Mouse (Mus musculus) spleen, postnatal 0 days (tissue): ENCODE measurements around the gene Kncn. TPM values are rescaled to one million over a fixed set of nuclear protein-coding genes. Genes with fewer than 3 reads are reported as not detected.

ENCODE experiments used
- polyA plus RNA-seq: library from polyadenylated mRNA; unstranded; fragments of >200 nt; fragmentation: Nextera tagmentation; extraction: Ambion mirVana; gene quantifications from 2 replicates; pipeline ENCODE4 v1.2.1, GENCODE M21; 2015

Kncn gene
- polyA plus RNA-seq, result not detected in 2 replicates

DNA sequence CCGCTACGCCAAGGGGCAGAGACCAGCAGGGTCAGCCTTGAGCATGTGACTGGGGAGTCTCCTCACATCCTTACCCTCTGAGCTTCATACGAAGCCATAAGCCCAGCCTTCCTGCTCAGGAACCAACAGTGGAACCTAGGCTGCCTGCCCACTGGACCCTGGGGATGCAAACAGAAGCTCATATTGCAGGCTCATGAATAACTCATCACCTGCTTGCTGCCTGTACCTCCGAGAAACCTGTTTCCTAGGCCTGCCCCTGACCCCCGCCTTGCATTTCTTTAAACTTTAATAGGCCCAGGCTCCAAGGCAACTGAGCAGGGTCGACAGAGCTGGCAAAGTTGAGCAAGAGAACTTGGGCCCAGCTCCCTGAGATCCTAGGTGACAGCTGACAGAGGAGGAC, at the start of gene Kncn:
Gene Kncn, plus strand, starts transcription at position 379 of the 400 bp plus-strand sequence.

DNA sequence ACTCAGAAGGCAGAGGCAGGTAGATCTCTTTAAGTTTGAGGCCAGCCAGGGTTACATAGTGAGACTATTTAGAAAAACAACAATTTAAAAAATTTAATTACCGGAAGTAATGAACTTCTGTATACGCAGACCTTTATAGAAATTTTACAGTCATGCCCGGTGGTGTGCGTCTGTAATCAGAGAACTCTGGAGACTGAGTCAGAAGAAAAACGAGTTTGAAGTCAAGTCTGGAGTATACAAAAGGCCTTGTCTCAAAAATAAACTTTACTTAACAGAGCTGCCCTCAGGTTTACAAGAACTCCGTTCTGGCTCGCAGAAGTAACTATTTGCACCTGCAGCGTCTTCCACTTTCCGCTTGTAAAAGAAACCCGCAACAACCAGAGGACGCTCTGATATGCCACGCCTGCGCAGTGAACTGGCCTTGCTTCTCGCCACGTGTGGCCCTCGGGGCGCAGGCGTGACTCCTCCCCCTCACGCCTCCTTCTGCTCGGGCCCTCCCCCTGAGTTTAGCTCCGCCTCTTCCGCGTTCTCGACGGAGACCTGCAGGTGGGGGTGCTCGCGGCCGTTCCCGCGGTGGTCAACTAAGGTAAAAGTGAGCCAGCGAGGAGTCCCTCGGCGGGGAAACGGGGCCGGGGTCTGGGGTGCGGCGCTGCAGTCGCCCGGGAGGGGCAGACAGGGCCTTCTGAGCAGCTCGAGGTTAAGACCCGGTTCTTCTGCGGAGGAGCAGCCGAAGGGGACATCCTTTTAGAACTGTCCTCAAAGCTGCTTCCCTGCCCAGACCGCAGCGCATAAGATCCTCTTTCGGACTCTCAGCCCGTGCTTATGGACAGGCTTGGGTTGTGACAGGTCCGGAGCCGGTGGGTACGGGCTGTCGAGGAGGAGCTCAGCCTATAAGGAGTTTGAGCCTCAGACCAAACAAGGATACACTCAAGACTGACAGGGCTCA, 45.2 kb upstream of the Kncn start, which contains the start of gene Mknk1:
Gene Mknk1, plus strand, starts transcription at position 503 of the 946 bp plus-strand sequence.

DNA sequence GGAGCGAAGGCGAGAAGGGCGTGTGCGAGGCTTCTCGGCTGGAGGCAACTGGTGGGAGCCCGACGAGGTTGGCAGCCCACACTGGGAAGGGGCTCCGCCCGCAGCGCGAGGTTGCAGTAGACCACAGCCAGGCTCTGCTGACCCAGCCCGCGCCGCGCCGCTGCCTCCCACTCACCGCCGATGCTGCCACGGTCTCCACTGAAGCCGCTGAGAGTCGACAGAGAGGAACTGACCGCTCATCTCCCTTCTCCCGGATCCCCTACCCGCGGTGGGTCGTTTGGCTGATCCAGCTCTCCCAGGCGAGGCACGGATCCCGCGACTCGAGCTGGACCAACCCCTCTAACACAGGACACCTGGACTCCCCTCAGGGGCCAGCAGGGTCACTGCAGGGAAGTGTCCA, 6.4 kb downstream of the Kncn start, which contains the start of gene 6430628N08Rik:
Gene 6430628N08Rik, plus strand, starts transcription at position 113 of the 400 bp plus-strand sequence.

Other genes starting within 250 kb of the Kncn start
- 0.42 and 0.46 TPM in 2 replicates for gene Cyp4b1, start 236.7 kb upstream of the Kncn start, polyA plus RNA-seq
- gene Efcab14, start 146.7 kb upstream of the Kncn start, polyA plus RNA-seq, result 16.4 and 16.8 TPM in 2 replicates
- gene Tex38, start 103.4 kb upstream of the Kncn start, polyA plus RNA-seq, result 0.17 TPM in 1 of 2 replicates, not detected in the other
- gene Atpaf1, start 99.6 kb upstream of the Kncn start, polyA plus RNA-seq, result 23.0 and 24.3 TPM in 2 replicates
- gene Mob3c, start 56.3 kb upstream of the Kncn start, polyA plus RNA-seq, result 8.6 and 12.5 TPM in 2 replicates
- gene Mknk1, start 45.2 kb upstream of the Kncn start, polyA plus RNA-seq, result 32.7 TPM in 2 replicates
- gene 6430628N08Rik, start 6.3 kb downstream of the Kncn start, polyA plus RNA-seq, result not detected in 2 replicates
- not detected in 2 replicates for gene Dmbx1, start 55.5 kb downstream of the Kncn start, polyA plus RNA-seq
- 0.67 and 1.1 TPM in 2 replicates for gene Faah, start 133.5 kb downstream of the Kncn start, polyA plus RNA-seq
- gene Nsun4, start 169.5 kb downstream of the Kncn start, polyA plus RNA-seq, result 8.8 and 10.2 TPM in 2 replicates
- 440 and 452 TPM in 2 replicates for gene Uqcrh, start 190.7 kb downstream of the Kncn start, polyA plus RNA-seq
- 23.9 and 24.7 TPM in 2 replicates for gene Lrrc41, start 190.9 kb downstream of the Kncn start, polyA plus RNA-seq
- 34.5 and 37.3 TPM in 2 replicates for gene Rad54l, start 239.3 kb downstream of the Kncn start, polyA plus RNA-seq
- gene Pomgnt1, start 239.4 kb downstream of the Kncn start, polyA plus RNA-seq, result 14.7 and 15.3 TPM in 2 replicates